Mouse (Mus musculus) liver, postnatal 0 days (tissue): ENCODE measurements at regions not wholly inside any gene's neighbourhood (a gene's known extent, or its start where the extent isn't known, plus 50 kb on each side); places are given as distances from the start of the nearest gene placed in this dataset.

Source experiments
- CTCF ChIP-seq: sonication (generic); IDR thresholded peaks from 2 replicates; pipeline ENCODE4 v1.5.1; 2016; ENCODE audit warnings: antibody characterized with exemption, low read depth
- EP300 ChIP-seq: IDR thresholded peaks from 2 replicates; pipeline ENCODE4 v1.6.1; 2016; ENCODE audit warnings: antibody characterized with exemption, low read depth, mild to moderate bottlenecking

DNA sequence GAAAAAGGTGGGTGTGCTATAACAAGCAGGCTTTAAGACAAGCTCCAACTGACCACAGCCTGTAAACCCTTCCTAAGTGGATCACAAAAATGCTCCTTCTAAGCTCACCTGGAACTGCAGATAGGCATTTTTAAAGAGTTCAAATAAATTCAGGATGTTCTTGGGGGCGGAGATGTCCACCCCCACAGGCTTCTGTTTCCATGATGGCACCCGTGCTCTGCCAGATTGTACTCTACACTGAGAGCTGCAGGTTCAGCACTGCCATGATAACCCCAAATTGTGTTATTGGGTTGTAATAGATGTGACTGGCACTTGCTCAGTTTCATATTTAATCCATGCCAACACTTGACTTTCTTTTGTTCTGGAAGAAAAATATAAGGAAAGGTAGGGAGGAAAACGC is 158.8 kb downstream of the Fam84b start:
- TF ChIP-seq CTCF, result no peak
- TF ChIP-seq EP300, result no peak
